Mouse (Mus musculus) intestine, embryonic 15.5 days (tissue): ENCODE results near the gene Catspere2. TPM values are rescaled to one million over a fixed set of nuclear protein-coding genes. Genes with fewer than 3 reads are reported as not detected.

Experiments used
- polyA plus RNA-seq: library from polyadenylated mRNA; unstranded; fragments of >200 nt; fragmentation: Nextera tagmentation; extraction: Ambion mirVana; gene quantifications from 2 replicates; pipeline ENCODE4 v1.2.1, GENCODE M21; 2015

Gene Catspere2
- polyA plus RNA-seq, 1 experiment from 2014 or later, result 0.09 TPM

Other genes starting within 250 kb of the Catspere2 start
- 43.3 and 50.9 TPM in 2 replicates for gene Adss, start 186.9 kb upstream of the Catspere2 start, polyA plus RNA-seq
- gene Desi2, start 204.0 kb downstream of the Catspere2 start, polyA plus RNA-seq, result 20.0 and 24.3 TPM in 2 replicates